Comparison of ENCODE assay signal across 27 mouse cellular contexts in genomic region chr5:18457771-18458170, GRCm38 (mm10).
A peak's percentile ranks its signal among the peaks of the same experiment; 100 is the strongest.
DNase-seq lines count a peak whose midpoint lies in the region; ATAC-seq lines count a peak whose summit lies in the region.
"Had no signal": no experiment of that assay in that cellular context is flagged by ENCODE, and none has a peak within 500 bp of the region (broad histone marks: within the 10 kb centered on the region; RNA-seq: fewer than 3 reads in every experiment).

No protein-coding gene starts in this region.

- no peak overlapping the region for H3K4me3 ChIP-seq in limb, embryonic 13.5 days
- H3K4me3 ChIP-seq in limb, embryonic 10.5 days: no peak overlapping the region
- H3K4me3 ChIP-seq in kidney, embryonic 16.5 days (ENCODE audit: low read length): no peak overlapping the region
- H3K4me3 ChIP-seq: forebrain, embryonic 13.5 days; hindbrain, embryonic 15.5 days; left cerebral cortex, adult 2 months; limb, embryonic 15.5 days; midbrain, embryonic 10.5 days; midbrain, embryonic 15.5 days had no signal

- 0 out of 2 replicates have a peak, but pooled peaks have one; percentile 24 for ATAC-seq in limb, embryonic 13.5 days (ENCODE audit: low FRiP score, low read depth)
- ATAC-seq in kidney, embryonic 16.5 days (ENCODE audit: low FRiP score, low TSS enrichment): peak; percentile 35; the same call in 1 of the 2 replicates
- ATAC-seq: activated CD4-positive, CD25-positive, alpha-beta regulatory T cell, adult 4 months; forebrain, embryonic 13.5 days; midbrain, embryonic 15.5 days had no signal

- no peaks in the 10 kb centered on the region for H3K27me3 ChIP-seq in limb, embryonic 13.5 days
- H3K27me3 ChIP-seq in limb, embryonic 10.5 days (ENCODE audit: low read depth, poor library complexity, severe bottlenecking): no peaks in the 10 kb centered on the region
- H3K27me3 ChIP-seq in kidney, embryonic 16.5 days (ENCODE audit: insufficient read depth, low read length): no peaks in the 10 kb centered on the region
- H3K27me3 ChIP-seq: CH12.LX; forebrain, embryonic 13.5 days; hindbrain, embryonic 15.5 days; limb, embryonic 15.5 days; midbrain, embryonic 15.5 days had no signal

- DNase-seq in adrenal gland, postnatal 10 days: peak; percentile 25
- DNase-seq in adrenal gland, postnatal 4 days (ENCODE audit: low spot score in 2 of 2): no peak
- no peak for DNase-seq in limb, embryonic 10.5 days (ENCODE audit: low spot score)
- DNase-seq in kidney, postnatal 36 days: peak; percentile 50 to 81
- DNase-seq in layer of hippocampus, adult 9-11 months: no peak
- no peak for DNase-seq in cerebellum, postnatal 10 days
- DNase-seq: adrenal gland, adult 2 months; cerebellum, adult 11 months; cerebellum, adult 9-10 months; gastrocnemius, postnatal 25 days; heart, adult 18-20 months; heart, postnatal 4 days; lung, embryonic 14.5 days; right cerebral cortex, postnatal 25 days; thymus, postnatal 14 days had no signal

- no peaks in the 10 kb centered on the region for H3K36me3 ChIP-seq in limb, embryonic 13.5 days
- no peaks in the 10 kb centered on the region for H3K36me3 ChIP-seq in limb, embryonic 10.5 days
- H3K36me3 ChIP-seq in kidney, embryonic 16.5 days (ENCODE audit: insufficient read depth, low read length): no peaks in the 10 kb centered on the region
- H3K36me3 ChIP-seq: hindbrain, embryonic 15.5 days; limb, embryonic 15.5 days; midbrain, embryonic 10.5 days; midbrain, embryonic 15.5 days had no signal

- WGBS in limb, embryonic 13.5 days: 50% methylated on average over 1 of the region's 1 CpGs
- WGBS in limb, embryonic 10.5 days: 90% methylated on average over 1 of the region's 1 CpGs
- WGBS in kidney, embryonic 16.5 days: 45% methylated on average over 1 of the region's 1 CpGs

- H3K4me1 ChIP-seq in limb, embryonic 13.5 days: no peaks in the 10 kb centered on the region
- 0 out of 2 replicates have a peak, but pooled peaks cover 2% of the 10 kb centered on the region for H3K4me1 ChIP-seq in limb, embryonic 10.5 days
- 0 out of 2 replicates have a peak, but pooled peaks cover 2% of the 10 kb centered on the region for H3K4me1 ChIP-seq in kidney, embryonic 16.5 days (ENCODE audit: insufficient read depth, low read length)
- H3K4me1 ChIP-seq: forebrain, embryonic 13.5 days; hindbrain, embryonic 15.5 days; limb, embryonic 15.5 days; midbrain, embryonic 15.5 days had no signal

- no peak overlapping the region for H3K27ac ChIP-seq in limb, embryonic 13.5 days
- no peak overlapping the region for H3K27ac ChIP-seq in limb, embryonic 10.5 days
- H3K27ac ChIP-seq in kidney, embryonic 16.5 days (ENCODE audit: low read length): no peak overlapping the region
- H3K27ac ChIP-seq: forebrain, embryonic 13.5 days; hindbrain, embryonic 15.5 days; left cerebral cortex, adult 2 months; limb, embryonic 15.5 days; liver, embryonic 14.5 days; midbrain, embryonic 10.5 days; midbrain, embryonic 15.5 days had no signal

- H3K9me3 ChIP-seq in limb, embryonic 13.5 days: no peaks in the 10 kb centered on the region
- no peaks in the 10 kb centered on the region for H3K9me3 ChIP-seq in limb, embryonic 10.5 days (replicated peaks)
- no peaks in the 10 kb centered on the region for H3K9me3 ChIP-seq in kidney, embryonic 16.5 days (ENCODE audit: low read length)
- H3K9me3 ChIP-seq: forebrain, embryonic 13.5 days; hindbrain, embryonic 15.5 days; limb, embryonic 15.5 days; midbrain, embryonic 10.5 days; midbrain, embryonic 15.5 days had no signal

- H3K4me2 ChIP-seq in limb, embryonic 13.5 days (replicated peaks): no peak overlapping the region
- no peak overlapping the region for H3K4me2 ChIP-seq in kidney, embryonic 16.5 days (replicated peaks; ENCODE audit: low read depth, low read length)
- H3K4me2 ChIP-seq: forebrain, embryonic 13.5 days; heart, embryonic 11.5 days; hindbrain, embryonic 15.5 days; limb, embryonic 15.5 days; lung, embryonic 14.5 days; midbrain, embryonic 15.5 days had no signal

- H3K9ac ChIP-seq in limb, embryonic 13.5 days: no peak overlapping the region
- H3K9ac ChIP-seq in kidney, embryonic 16.5 days (replicated peaks; ENCODE audit: low read length): no peak overlapping the region
- H3K9ac ChIP-seq: forebrain, embryonic 13.5 days; hindbrain, embryonic 15.5 days; limb, embryonic 15.5 days; liver, embryonic 14.5 days; lung, embryonic 14.5 days; midbrain, embryonic 15.5 days had no signal

Comparison
In these comparisons a context has a peak if more than half of its experiments do, and no peak if none do; other contexts are left out.
1. DNase-seq: peak in adrenal gland, postnatal 10 days (single experiment) and kidney, postnatal 36 days (2 of 2); none in adrenal gland, postnatal 4 days (0 of 2), limb, embryonic 10.5 days (single experiment), layer of hippocampus, adult 9-11 months (single experiment) and cerebellum, postnatal 10 days (0 of 2).